Mouse (Mus musculus): ENCODE results near the gene Abca13. TPM values are rescaled to one million over a fixed set of nuclear protein-coding genes. Genes with fewer than 3 reads are reported as not detected.
"Not testable (repeated sequence)": the region's sequence is repeated elsewhere in the genome, so short reads cannot be mapped to it uniquely, and the experiment has no call there.

The Abca13 gene
- polyA plus RNA-seq, 1 experiment from 2014 or later: not detected

- WGBS: 83% methylated on average over 7 of the region's 7 CpGs
- no peak for ATAC-seq (ENCODE audit: insufficient number of reproducible peaks, insufficient read depth, low FRiP score, low TSS enrichment, low read depth)
- Histone ChIP-seq H3K27me3 (no peaks in the 10 kb centered on the region), H3K4me3 (replicated peaks) (no peak overlapping the region), H3K4me1 (replicated peaks) (no peaks in the 10 kb centered on the region), H3K9ac (replicated peaks) (no peak overlapping the region), H3K9me3 (no peaks in the 10 kb centered on the region), H3K36me3 (no peaks in the 10 kb centered on the region), H3K4me2 (no peak overlapping the region), H3K27ac (no peak overlapping the region)
Measured at GRCm38 (mm10) chr11:9291168-9291567, 99.4 kb downstream of the Abca13 start.

GRCm38 (mm10) chr11:9299615-9300014 is 107.9 kb downstream of the Abca13 start:
- Histone ChIP-seq H3K9me3 (no peaks in the 10 kb centered on the region), H3K27me3 (no peaks in the 10 kb centered on the region), H3K4me3 (replicated peaks) (no peak overlapping the region), H3K4me2 (no peak overlapping the region), H3K36me3 (no peaks in the 10 kb centered on the region), H3K9ac (replicated peaks) (no peak overlapping the region), H3K27ac (no peak overlapping the region), H3K4me1 (replicated peaks) (no peaks in the 10 kb centered on the region)
- ATAC-seq (ENCODE audit: insufficient number of reproducible peaks, insufficient read depth, low FRiP score, low TSS enrichment, low read depth): no peak
- 49% methylated on average over 1 of the region's 1 CpGs for WGBS

DNA sequence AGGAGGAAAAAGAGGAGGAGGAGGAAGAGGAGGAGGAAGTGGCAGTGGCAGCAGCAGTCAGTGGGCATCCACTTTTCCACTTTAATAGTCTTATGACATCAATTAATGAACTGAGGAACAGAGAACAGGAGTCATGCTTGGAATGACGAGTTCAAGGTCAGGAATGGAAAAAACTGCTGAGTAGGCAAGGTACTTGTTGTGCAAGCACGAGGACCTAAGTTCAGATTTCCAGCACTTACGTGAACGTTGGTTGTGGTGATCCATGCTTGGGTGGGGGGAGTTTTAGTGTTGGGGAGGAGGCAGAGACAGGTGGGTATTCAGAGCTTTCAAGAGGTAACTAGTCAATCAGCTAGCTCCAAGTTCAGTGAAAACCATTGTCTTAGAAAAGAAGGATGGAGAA is 113.7 kb downstream of the Abca13 start:
- ATAC-seq (ENCODE audit: insufficient number of reproducible peaks, insufficient read depth, low FRiP score, low TSS enrichment, low read depth): no peak
- H3K9ac ChIP-seq (replicated peaks): no peak overlapping the region
- no peaks in the 10 kb centered on the region for H3K27me3 ChIP-seq
- WGBS: 83% methylated on average over 4 of the region's 4 CpGs
- H3K36me3 ChIP-seq: no peaks in the 10 kb centered on the region
- no peak overlapping the region for H3K4me3 ChIP-seq (replicated peaks)
- no peaks in the 10 kb centered on the region for H3K4me1 ChIP-seq (replicated peaks)
- H3K9me3 ChIP-seq: no peaks in the 10 kb centered on the region
- H3K4me2 ChIP-seq: no peak overlapping the region
- H3K27ac ChIP-seq: no peak overlapping the region

DNA sequence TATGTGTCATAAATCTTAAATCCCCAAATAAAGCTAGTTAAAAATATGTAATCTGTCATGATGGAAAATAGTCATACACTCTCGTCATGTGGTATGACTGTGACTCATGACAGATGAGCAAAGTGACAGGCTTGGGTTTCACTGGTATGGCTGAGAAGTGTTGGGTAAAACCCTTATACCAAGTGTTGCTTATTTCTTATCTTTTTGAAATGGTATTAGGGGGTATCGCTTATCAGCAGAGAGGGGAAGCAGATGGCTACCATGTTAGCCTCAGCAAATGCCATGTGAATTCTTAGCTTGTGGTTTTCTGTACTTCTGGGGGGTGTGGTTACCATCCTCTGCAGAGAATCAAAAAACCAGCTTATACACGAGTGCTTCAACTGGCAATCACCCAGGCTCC is 124.8 kb downstream of the Abca13 start:
- WGBS: 69% methylated on average over 3 of the region's 3 CpGs

DNA sequence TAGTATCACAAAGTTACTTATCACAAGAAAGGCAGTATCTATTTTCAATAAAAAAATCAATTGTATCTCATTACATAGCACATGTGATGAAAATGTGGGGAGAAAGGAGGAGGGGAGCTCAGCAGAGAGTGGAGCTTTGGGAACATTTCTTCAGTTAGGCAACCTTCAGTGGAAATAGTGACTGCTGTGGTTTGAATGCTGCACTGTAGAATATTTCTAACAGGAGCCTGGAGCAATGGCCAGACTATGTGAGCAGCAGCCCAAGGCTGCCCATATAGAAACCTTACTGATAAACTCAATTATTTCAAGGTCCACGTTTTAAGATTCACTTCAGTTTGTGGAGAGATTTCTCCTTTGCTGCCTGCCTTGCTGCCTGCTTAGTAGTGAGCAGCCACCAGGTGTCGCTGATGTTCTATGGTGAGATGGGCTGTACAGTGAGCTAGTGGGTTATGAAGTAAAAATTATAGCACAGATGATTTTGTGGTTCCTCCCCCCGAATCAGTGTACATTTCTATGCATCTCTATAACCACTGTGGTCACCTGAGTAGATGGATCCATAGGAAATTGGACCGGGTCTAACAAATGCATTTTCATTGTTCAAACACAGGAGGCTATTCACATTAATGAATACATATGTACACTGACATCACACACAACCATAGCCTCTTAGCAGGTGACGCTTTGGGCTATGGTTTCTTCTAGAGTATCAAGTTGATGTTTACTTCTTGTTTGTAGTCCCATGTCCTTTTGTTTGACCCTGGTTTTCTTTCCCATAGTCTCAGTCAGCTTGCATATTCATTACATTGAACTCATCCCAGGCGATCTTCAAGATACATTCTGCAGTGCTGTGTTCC is 125.6 kb downstream of the Abca13 start:
- 36% methylated on average over 6 of the region's 6 CpGs for WGBS
- Histone ChIP-seq H3K9me3 (no peaks in the 10 kb centered on the region), H3K4me3 (replicated peaks) (no peak overlapping the region), H3K4me1 (replicated peaks) (no peaks in the 10 kb centered on the region), H3K27me3 (no peaks in the 10 kb centered on the region), H3K4me2 (no peak overlapping the region), H3K36me3 (no peaks in the 10 kb centered on the region), H3K27ac (no peak overlapping the region), H3K9ac (replicated peaks) (no peak overlapping the region)
- ATAC-seq (ENCODE audit: insufficient number of reproducible peaks, insufficient read depth, low FRiP score, low TSS enrichment, low read depth): peak; percentile 47; the same call in 1 of the 2 replicates

More for the DNA sequence above, 124.8 kb downstream of the Abca13 start:
- Histone ChIP-seq H3K9ac (replicated peaks) (no peak overlapping the region), H3K9me3 (no peaks in the 10 kb centered on the region), H3K27ac (no peak overlapping the region), H3K4me1 (replicated peaks) (no peaks in the 10 kb centered on the region), H3K27me3 (no peaks in the 10 kb centered on the region), H3K4me2 (no peak overlapping the region), H3K4me3 (replicated peaks) (no peak overlapping the region), H3K36me3 (no peaks in the 10 kb centered on the region)
- no peak for ATAC-seq (ENCODE audit: insufficient number of reproducible peaks, insufficient read depth, low FRiP score, low TSS enrichment, low read depth)

GRCm38 (mm10) chr11:9338151-9338550 is 146.4 kb downstream of the Abca13 start:
- H3K36me3 ChIP-seq: no peaks in the 10 kb centered on the region
- no peak overlapping the region for H3K4me3 ChIP-seq (replicated peaks)
- WGBS: 92% methylated on average over 3 of the region's 3 CpGs
- H3K9ac ChIP-seq (replicated peaks): no peak overlapping the region
- no peaks in the 10 kb centered on the region for H3K4me1 ChIP-seq (replicated peaks)
- H3K4me2 ChIP-seq: no peak overlapping the region
- H3K9me3 ChIP-seq: no peaks in the 10 kb centered on the region
- no peaks in the 10 kb centered on the region for H3K27me3 ChIP-seq
- ATAC-seq (ENCODE audit: insufficient number of reproducible peaks, insufficient read depth, low FRiP score, low TSS enrichment, low read depth): no peak
- H3K27ac ChIP-seq: no peak overlapping the region

DNA sequence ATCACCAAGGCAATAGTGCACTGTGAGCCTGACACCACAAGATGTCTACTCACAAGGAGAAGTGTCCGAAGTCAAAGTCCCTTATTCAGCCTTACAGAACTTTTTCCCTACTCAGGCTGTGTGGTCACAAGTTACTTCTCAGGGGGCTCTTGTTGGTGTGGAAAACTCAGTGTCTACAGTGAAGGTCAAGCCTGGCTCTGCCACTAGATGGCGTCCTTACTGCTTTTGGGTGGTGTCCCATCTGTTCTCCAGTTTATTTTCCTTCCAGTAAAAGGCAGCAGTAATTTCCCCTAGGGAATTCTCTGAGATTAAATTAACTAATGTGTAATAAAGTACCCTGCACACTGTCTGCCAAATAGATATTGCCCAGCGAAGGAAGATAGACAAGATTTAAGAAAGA is 156.0 kb downstream of the Abca13 start:
- Histone ChIP-seq H3K4me3 (replicated peaks) (no peak overlapping the region), H3K4me1 (replicated peaks) (no peaks in the 10 kb centered on the region), H3K9ac (replicated peaks) (no peak overlapping the region), H3K27me3 (no peaks in the 10 kb centered on the region), H3K27ac (no peak overlapping the region), H3K36me3 (no peaks in the 10 kb centered on the region), H3K4me2 (no peak overlapping the region), H3K9me3 (no peaks in the 10 kb centered on the region)
- WGBS: 47% methylated on average over 3 of the region's 3 CpGs
- ATAC-seq (ENCODE audit: insufficient number of reproducible peaks, insufficient read depth, low FRiP score, low TSS enrichment, low read depth): no peak

DNA sequence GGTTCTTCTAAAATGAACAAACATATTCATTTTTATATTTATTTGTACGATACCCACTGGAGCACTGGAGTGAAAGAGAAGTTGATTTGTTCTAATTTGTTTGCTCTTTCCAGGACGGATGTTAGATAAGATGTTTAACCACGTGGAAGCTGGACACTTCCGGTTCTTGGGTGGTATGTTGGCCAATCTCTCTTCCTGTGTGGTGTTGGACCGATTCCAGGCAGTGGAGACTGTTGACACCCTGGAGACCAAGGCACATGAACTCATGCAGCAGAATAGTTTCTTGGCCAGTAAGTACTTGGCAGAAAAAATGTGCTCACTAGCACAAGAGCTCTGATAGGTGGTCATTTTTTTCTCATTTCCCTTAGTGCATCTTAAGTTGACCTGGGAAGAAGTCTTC is 181.4 kb downstream of the Abca13 start:
- Histone ChIP-seq H3K36me3 (no peaks in the 10 kb centered on the region), H3K9me3 (no peaks in the 10 kb centered on the region), H3K4me3 (replicated peaks) (no peak overlapping the region), H3K4me1 (replicated peaks) (no peaks in the 10 kb centered on the region), H3K4me2 (no peak overlapping the region), H3K27me3 (no peaks in the 10 kb centered on the region), H3K27ac (no peak overlapping the region), H3K9ac (replicated peaks) (no peak overlapping the region)
- 82% methylated on average over 5 of the region's 5 CpGs for WGBS
- no peak for ATAC-seq (ENCODE audit: insufficient number of reproducible peaks, insufficient read depth, low FRiP score, low TSS enrichment, low read depth)

GRCm38 (mm10) chr11:9374426-9374825 is 182.7 kb downstream of the Abca13 start:
- H3K4me1 ChIP-seq (replicated peaks); H3K9me3 ChIP-seq; H3K9ac ChIP-seq (replicated peaks); H3K27ac ChIP-seq; H3K27me3 ChIP-seq; H3K36me3 ChIP-seq; ATAC-seq (ENCODE audit: insufficient number of reproducible peaks, insufficient read depth, low FRiP score, low TSS enrichment, low read depth); H3K4me2 ChIP-seq; H3K4me3 ChIP-seq (replicated peaks): not testable (repeated sequence)
- WGBS: 78% methylated on average over 5 of the region's 5 CpGs

GRCm38 (mm10) chr11:9388520-9388919 is 196.8 kb downstream of the Abca13 start:
- Histone ChIP-seq H3K9ac (replicated peaks) (no peak overlapping the region), H3K27me3 (no peaks in the 10 kb centered on the region), H3K4me2 (no peak overlapping the region), H3K4me3 (replicated peaks) (no peak overlapping the region), H3K27ac (no peak overlapping the region), H3K9me3 (no peaks in the 10 kb centered on the region), H3K36me3 (no peaks in the 10 kb centered on the region), H3K4me1 (replicated peaks) (no peaks in the 10 kb centered on the region)
- no peak for ATAC-seq (ENCODE audit: insufficient number of reproducible peaks, insufficient read depth, low FRiP score, low TSS enrichment, low read depth)
- 86% methylated on average over 1 of the region's 1 CpGs for WGBS

DNA sequence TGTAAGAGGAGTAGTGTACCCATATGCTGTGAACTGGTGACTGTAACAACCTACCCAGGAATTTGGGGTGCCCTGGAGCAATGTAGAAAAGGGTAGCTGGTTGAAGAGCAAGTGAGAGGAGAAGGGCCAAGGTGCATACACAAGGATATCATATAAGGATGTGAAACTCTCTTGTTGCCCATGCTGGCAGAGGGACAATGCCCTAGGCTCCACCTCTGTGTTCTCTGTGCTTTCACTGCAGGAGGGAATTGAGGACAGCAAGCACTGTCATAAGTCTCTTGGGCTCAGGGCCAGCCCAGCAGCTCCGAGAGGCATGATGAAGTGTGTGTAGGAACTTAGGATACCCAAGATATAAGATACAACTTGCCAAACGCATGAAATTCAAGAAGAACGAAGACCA is 225.2 kb downstream of the Abca13 start:
- no peaks in the 10 kb centered on the region for H3K36me3 ChIP-seq
- no peak overlapping the region for H3K27ac ChIP-seq
- H3K27me3 ChIP-seq: no peaks in the 10 kb centered on the region
- H3K9ac ChIP-seq (replicated peaks): no peak overlapping the region
- H3K4me1 ChIP-seq (replicated peaks): no peaks in the 10 kb centered on the region
- H3K9me3 ChIP-seq: no peaks in the 10 kb centered on the region
- H3K4me2 ChIP-seq: no peak overlapping the region
- no peak for ATAC-seq (ENCODE audit: insufficient number of reproducible peaks, insufficient read depth, low FRiP score, low TSS enrichment, low read depth)
- 78% methylated on average over 3 of the region's 3 CpGs for WGBS
- H3K4me3 ChIP-seq (replicated peaks): no peak overlapping the region

GRCm38 (mm10) chr11:9420205-9420604 is 228.5 kb downstream of the Abca13 start:
- no peak overlapping the region for H3K9ac ChIP-seq (replicated peaks)
- no peaks in the 10 kb centered on the region for H3K4me1 ChIP-seq (replicated peaks)
- no peak overlapping the region for H3K27ac ChIP-seq
- ATAC-seq (ENCODE audit: insufficient number of reproducible peaks, insufficient read depth, low FRiP score, low TSS enrichment, low read depth): no peak
- WGBS: 45% methylated on average over 2 of the region's 2 CpGs
- no peaks in the 10 kb centered on the region for H3K36me3 ChIP-seq
- no peaks in the 10 kb centered on the region for H3K27me3 ChIP-seq
- H3K4me2 ChIP-seq: no peak overlapping the region
- H3K4me3 ChIP-seq (replicated peaks): no peak overlapping the region
- no peaks in the 10 kb centered on the region for H3K9me3 ChIP-seq

Measured in limb, embryonic 12.5 days (tissue).